Mouse (Mus musculus) forebrain, embryonic 16.5 days (tissue): ENCODE data around the gene Prss22. TPM values are rescaled to one million over a fixed set of nuclear protein-coding genes. Genes with fewer than 3 reads are reported as not detected.
A peak's percentile ranks its signal among the peaks of the same experiment; 100 is the strongest.
"Not testable (repeated sequence)": the region's sequence is repeated elsewhere in the genome, so short reads cannot be mapped to it uniquely, and the experiment has no call there.

Experiments
- ATAC-seq: fragments of 200-750 bp; cut with Nextera tagmentation; 2 replicates; pipeline ENCODE4 v1.8.0; 2017; ENCODE audit warnings: mild to moderate bottlenecking, moderate library complexity
- H3K27ac ChIP-seq: fragments of 300-500 bp; sonication (generic); 2 replicates; pipeline ENCODE4 v1.5.1; 2014; ENCODE audit warnings: low read length, control low read depth
- H3K27me3 ChIP-seq: fragments of 300-500 bp; sonication (generic); replicated peaks from 2 replicates; pipeline ENCODE4 v1.6.1; 2014; ENCODE audit warnings: low read length; ENCODE audit not compliant: control insufficient read depth, insufficient read depth
- H3K36me3 ChIP-seq: fragments of 300-500 bp; sonication (generic); 2 replicates; pipeline ENCODE4 v1.6.1; 2014; ENCODE audit not compliant: control insufficient read depth, insufficient read depth
- H3K4me1 ChIP-seq: fragments of 300-500 bp; sonication (generic); replicated peaks from 2 replicates; pipeline ENCODE4 v1.6.1; 2014; ENCODE audit warnings: low read length; ENCODE audit not compliant: control insufficient read depth, insufficient read depth
- H3K4me2 ChIP-seq: fragments of 300-500 bp; sonication (generic); 2 replicates; pipeline ENCODE4 v1.6.1; 2014; ENCODE audit warnings: mild to moderate bottlenecking, low read length, control low read depth
- H3K4me3 ChIP-seq: fragments of 300-500 bp; sonication (generic); replicated peaks from 2 replicates; pipeline ENCODE4 v1.5.1; 2014; ENCODE audit warnings: mild to moderate bottlenecking, low read length, control low read depth
- H3K9ac ChIP-seq: fragments of 300-500 bp; sonication (generic); replicated peaks from 2 replicates; pipeline ENCODE4 v1.6.1; 2014; ENCODE audit warnings: low read depth, low read length, control low read depth
- H3K9me3 ChIP-seq: fragments of 300-500 bp; sonication (generic); 2 replicates; pipeline ENCODE4 v1.6.1; 2016; ENCODE audit warnings: low read length; ENCODE audit not compliant: control insufficient read depth
- WGBS: fragments of 180-500 bp; shearing (Covaris S2); extraction: QIAGEN DNeasy Blood & Tissue Kit; methylation state at CpG from one replicate; pipeline ENCODE4 v1.1.7; 2014; 5-methylcytosine and 5-hydroxymethylcytosine counted together
- microRNA-seq: library from miRNA; unstranded; fragments of <30 nt; microRNA quantifications from one replicate; pipeline ENCODE4, GENCODE M21; 2017
- polyA plus RNA-seq: library from polyadenylated mRNA; unstranded; fragments of >200 nt; fragmentation: Nextera tagmentation; extraction: Ambion mirVana; gene quantifications from 2 replicates; pipeline ENCODE4 v1.2.1, GENCODE M21; 2015

The Prss22 gene
- polyA plus RNA-seq, 1 experiment from 2014 or later, result not detected

GRCm38 (mm10) chr17:23965805-23966425 is 32.0 kb downstream of the Prss22 start:
- no peak overlapping the region for H3K4me2 ChIP-seq
- no peaks in the 10 kb centered on the region for H3K9me3 ChIP-seq
- H3K27me3 ChIP-seq, result no peaks in the 10 kb centered on the region; the same call in 1 of the 2 replicates
- no peaks in the 10 kb centered on the region for H3K36me3 ChIP-seq
- no peak for ATAC-seq
- no peak overlapping the region for H3K4me3 ChIP-seq
- peaks cover 3% of the 10 kb centered on the region; the same call in 1 of the 2 replicates for H3K4me1 ChIP-seq
- H3K27ac ChIP-seq, result no peak overlapping the region
- 30% methylated on average over 6 of the region's 6 CpGs for WGBS
- H3K9ac ChIP-seq, result no peak overlapping the region

- no peaks in the 10 kb centered on the region; the same call in 1 of the 2 replicates for H3K27me3 ChIP-seq
- no peak overlapping the region for H3K4me3 ChIP-seq
- 26% methylated on average over 4 of the region's 4 CpGs for WGBS
- no peak overlapping the region for H3K4me2 ChIP-seq
- no peak overlapping the region for H3K27ac ChIP-seq
- no peak for ATAC-seq
- no peaks in the 10 kb centered on the region for H3K36me3 ChIP-seq
- no peaks in the 10 kb centered on the region for H3K9me3 ChIP-seq
- H3K9ac ChIP-seq, result no peak overlapping the region
- H3K4me1 ChIP-seq, result peaks cover 3% of the 10 kb centered on the region; the same call in 1 of the 2 replicates
These were observed 36.3 kb downstream of the Prss22 start for GRCm38 (mm10) chr17:23961573-23962122.

GRCm38 (mm10) chr17:23960084-23960738 is 37.7 kb downstream of the Prss22 start:
- Histone ChIP-seq H3K27me3 (no peaks in the 10 kb centered on the region; the same call in 1 of the 2 replicates), H3K4me1 (no peaks in the 10 kb centered on the region), H3K27ac (no peak overlapping the region), H3K4me3 (no peak overlapping the region), H3K36me3 (no peaks in the 10 kb centered on the region), H3K9me3 (no peaks in the 10 kb centered on the region), H3K4me2 (no peak overlapping the region), H3K9ac (no peak overlapping the region)
- 33% methylated on average over 3 of the region's 3 CpGs for WGBS
- peak; percentile 94 for ATAC-seq

DNA sequence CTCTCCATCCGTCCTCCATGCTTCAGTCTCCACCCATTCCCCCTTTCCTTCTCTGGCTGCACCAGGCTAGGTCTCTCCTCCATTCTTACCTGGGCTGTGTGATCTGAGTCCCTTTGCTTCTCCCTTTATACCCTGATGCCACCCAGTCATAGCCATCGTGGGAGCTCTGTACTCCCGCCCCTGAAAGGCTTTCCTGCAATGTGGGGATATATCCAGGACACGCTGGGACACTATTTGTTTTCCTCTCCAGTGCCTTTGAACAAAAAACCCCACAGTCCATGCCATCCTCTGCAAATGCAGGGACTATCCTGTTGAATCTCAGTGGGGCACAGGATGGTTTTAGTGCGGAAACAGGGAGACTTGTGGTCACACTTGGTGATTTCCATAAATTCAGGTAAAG is 42.7 kb downstream of the Prss22 start, which contains the start of gene Sbpl:
Sbpl (minus strand) TSS at position 101 of the 400 bp plus-strand sequence.
- Histone ChIP-seq H3K27ac (no peak within 1 kb of the TSS), H3K9ac (no peak within 1 kb of the TSS), H3K36me3 (no peaks in the 10 kb centered on the region), H3K4me2 (no peak within 1 kb of the TSS), H3K9me3 (no peaks in the 10 kb centered on the region), H3K4me1 (no peaks in the 10 kb centered on the region), H3K4me3 (no peak within 1 kb of the TSS), H3K27me3 (no peaks in the 10 kb centered on the region)
- ATAC-seq, result no peak
- WGBS, result 71% methylated on average over 5 of the region's 5 CpGs

DNA sequence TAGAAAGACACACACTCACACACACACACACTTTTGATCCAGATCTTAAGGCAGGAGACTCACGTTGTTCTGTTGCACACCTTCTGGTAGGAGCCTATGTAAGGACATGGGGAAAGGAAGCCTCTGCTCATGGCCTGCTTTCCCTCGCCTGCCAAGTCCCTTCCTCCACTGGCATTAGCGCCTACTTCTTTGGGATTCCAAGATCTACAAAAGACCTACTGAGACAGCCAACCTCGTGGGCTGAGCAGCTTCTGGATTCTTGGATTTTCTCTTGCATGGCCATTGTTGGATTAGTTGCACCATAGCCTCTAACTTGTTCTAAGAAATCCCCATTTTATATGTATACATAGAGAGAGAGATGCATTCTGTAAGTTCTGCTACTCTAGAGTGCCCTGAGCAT is 47.1 kb downstream of the Prss22 start:
- not testable (repeated sequence) for ATAC-seq, H3K9me3 ChIP-seq, H3K4me3 ChIP-seq, H3K9ac ChIP-seq, H3K36me3 ChIP-seq, H3K27me3 ChIP-seq, H3K4me2 ChIP-seq, H3K4me1 ChIP-seq, H3K27ac ChIP-seq
- WGBS, result 79% methylated on average over 4 of the region's 4 CpGs

DNA sequence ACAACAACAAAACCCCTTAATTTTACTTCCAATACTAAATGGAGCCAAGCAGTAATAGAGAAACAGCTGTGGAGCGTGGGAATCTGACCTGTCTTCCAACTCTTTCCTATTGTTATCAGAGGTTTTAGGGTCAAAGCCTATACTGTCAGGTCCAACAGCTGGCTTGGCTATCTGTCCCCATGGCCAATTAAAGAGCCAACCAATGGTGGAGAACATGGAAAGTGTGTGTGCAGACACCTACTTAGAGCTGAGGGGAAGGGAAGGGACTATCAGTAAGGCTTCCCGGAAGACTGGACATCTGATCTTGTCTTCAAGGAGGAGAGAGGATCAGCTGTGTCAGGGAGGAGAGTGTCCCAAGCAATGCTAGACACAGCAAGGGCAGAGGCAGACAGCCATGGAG is 48.8 kb downstream of the Prss22 start:
- Histone ChIP-seq H3K9ac (no peak overlapping the region), H3K36me3 (no peaks in the 10 kb centered on the region), H3K4me3 (no peak overlapping the region), H3K9me3 (no peaks in the 10 kb centered on the region), H3K27me3 (no peaks in the 10 kb centered on the region), H3K27ac (no peak overlapping the region), H3K4me2 (no peak overlapping the region), H3K4me1 (no peaks in the 10 kb centered on the region)
- 93% methylated on average over 2 of the region's 2 CpGs for WGBS
- no peak for ATAC-seq

DNA sequence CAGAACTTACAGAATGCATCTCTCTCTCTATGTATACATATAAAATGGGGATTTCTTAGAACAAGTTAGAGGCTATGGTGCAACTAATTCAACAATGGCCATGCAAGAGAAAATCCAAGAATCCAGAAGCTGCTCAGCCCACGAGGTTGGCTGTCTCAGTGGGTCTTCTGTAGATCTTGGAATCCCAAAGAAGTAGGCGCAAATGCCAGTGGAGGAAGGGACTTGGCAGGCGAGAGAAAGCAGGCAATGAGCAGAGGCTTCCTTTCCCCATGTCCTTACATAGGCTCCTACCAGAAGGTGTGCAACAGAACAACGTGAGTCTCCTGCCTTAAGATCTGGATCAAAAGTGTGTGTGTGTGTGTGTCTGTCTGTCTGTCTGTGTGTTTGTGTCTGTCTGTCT is 50.4 kb downstream of the Prss22 start:
- not testable (repeated sequence) for H3K27ac ChIP-seq, ATAC-seq, H3K9ac ChIP-seq, H3K4me1 ChIP-seq, H3K27me3 ChIP-seq, H3K4me3 ChIP-seq, H3K4me2 ChIP-seq, H3K9me3 ChIP-seq, H3K36me3 ChIP-seq
- WGBS, result 72% methylated on average over 4 of the region's 4 CpGs

Small RNA genes within 50 kb of the gene (microRNA-seq; reads per million reads assigned to microRNA genes)
- gene Gm27700, result not detected

Other genes with a start within 250 kb of the Prss22 start
- gene Flywch1, start 226.5 kb downstream of the Prss22 start, polyA plus RNA-seq, result 151 and 156 TPM in 2 replicates
- gene Flywch2, start 212.0 kb downstream of the Prss22 start, polyA plus RNA-seq, result 22.9 and 33.2 TPM in 2 replicates
- 435 and 505 TPM in 2 replicates for gene Srrm2, start 207.6 kb downstream of the Prss22 start, polyA plus RNA-seq
- gene Elob, start 169.0 kb downstream of the Prss22 start, polyA plus RNA-seq, result 1,002 and 1,034 TPM in 2 replicates
- not detected in 2 replicates for gene Prss33, start 162.0 kb downstream of the Prss22 start, polyA plus RNA-seq
- not detected in 2 replicates for gene Prss32, start 154.2 kb downstream of the Prss22 start, polyA plus RNA-seq
- gene Prss41, start 153.9 kb downstream of the Prss22 start, polyA plus RNA-seq, result 0.87 and 1.0 TPM in 2 replicates
- not detected in 2 replicates for gene Prss21, start 130.0 kb downstream of the Prss22 start, polyA plus RNA-seq
- gene Dcpp1, start 117.2 kb downstream of the Prss22 start, polyA plus RNA-seq, result not detected in 2 replicates
- not detected in 2 replicates for gene Dcpp2, start 117.2 kb downstream of the Prss22 start, polyA plus RNA-seq
- gene Dcpp3, start 80.6 kb downstream of the Prss22 start, polyA plus RNA-seq, result not detected in 2 replicates
- not detected in 2 replicates for gene Sbp, start 56.4 kb downstream of the Prss22 start, polyA plus RNA-seq
- gene Sbpl, start 42.8 kb downstream of the Prss22 start, polyA plus RNA-seq, result not detected in 2 replicates
- 0.21 and 0.28 TPM in 2 replicates for gene Prss30, start 17.5 kb downstream of the Prss22 start, polyA plus RNA-seq
- 0.26 and 0.49 TPM in 2 replicates for gene Prss27, start 40.0 kb upstream of the Prss22 start, polyA plus RNA-seq
- 94.0 and 98.5 TPM in 2 replicates for gene Kctd5, start 75.4 kb upstream of the Prss22 start, polyA plus RNA-seq
- gene Pdpk1, start 152.8 kb upstream of the Prss22 start, polyA plus RNA-seq, result 59.4 and 62.9 TPM in 2 replicates
- 25.5 and 28.2 TPM in 2 replicates for gene Amdhd2, start 165.7 kb upstream of the Prss22 start, polyA plus RNA-seq
- 881 and 1,064 TPM in 2 replicates for gene Atp6v0c, start 171.6 kb upstream of the Prss22 start, polyA plus RNA-seq
- 20.6 and 24.6 TPM in 2 replicates for gene Tbc1d24, start 207.5 kb upstream of the Prss22 start, polyA plus RNA-seq
- 4.7 and 5.2 TPM in 2 replicates for gene Ntn3, start 211.4 kb upstream of the Prss22 start, polyA plus RNA-seq
- 10.2 and 12.2 TPM in 2 replicates for gene Tedc2, start 222.8 kb upstream of the Prss22 start, polyA plus RNA-seq